Mouse (Mus musculus) stomach, embryonic 14.5 days (tissue): ENCODE measurements around the gene Vps50. TPM values are rescaled to one million over a fixed set of nuclear protein-coding genes. Genes with fewer than 3 reads are reported as not detected.
"Not testable (repeated sequence)": the region's sequence is repeated elsewhere in the genome, so short reads cannot be mapped to it uniquely, and the experiment has no call there.

Experiments
- ATAC-seq: fragments of 200-750 bp; cut with Nextera tagmentation; 2 replicates; pipeline ENCODE4 v1.8.0; 2017; ENCODE audit warnings: low read depth, moderate TSS enrichment; ENCODE audit not compliant: insufficient number of reproducible peaks, insufficient read depth, low FRiP score
- H3K27ac ChIP-seq: fragments of 300-500 bp; sonication (generic); 2 replicates; pipeline ENCODE4 v1.5.1; 2014; ENCODE audit warnings: mild to moderate bottlenecking, low read length, moderate library complexity, mixed read lengths
- H3K27me3 ChIP-seq: fragments of 300-500 bp; sonication (generic); 2 replicates; pipeline ENCODE4 v1.6.1; 2014; ENCODE audit warnings: low read length, control low read depth, mixed read lengths; ENCODE audit not compliant: control insufficient read depth, insufficient read depth
- H3K36me3 ChIP-seq: fragments of 300-500 bp; sonication (generic); 2 replicates; pipeline ENCODE4 v1.6.1; 2014; ENCODE audit warnings: mild to moderate bottlenecking, control low read depth, low read length, moderate library complexity, mixed read lengths; ENCODE audit not compliant: control insufficient read depth, insufficient read depth
- H3K4me1 ChIP-seq: fragments of 300-500 bp; sonication (generic); 2 replicates; pipeline ENCODE4 v1.6.1; 2014; ENCODE audit warnings: low read length, control low read depth, mixed read lengths; ENCODE audit not compliant: control insufficient read depth, insufficient read depth
- H3K4me2 ChIP-seq: fragments of 300-500 bp; sonication (generic); replicated peaks from 2 replicates; pipeline ENCODE4 v1.6.1; 2014; ENCODE audit warnings: low read depth, low read length, control low read depth
- H3K4me3 ChIP-seq: fragments of 300-500 bp; sonication (generic); 2 replicates; pipeline ENCODE4 v1.5.1; 2014; ENCODE audit warnings: low read depth, low read length, control low read depth
- H3K9ac ChIP-seq: fragments of 300-500 bp; sonication (generic); replicated peaks from 2 replicates; pipeline ENCODE4 v1.6.1; 2014; ENCODE audit warnings: low read depth, mild to moderate bottlenecking, control low read depth, low read length, moderate library complexity, mixed read lengths
- H3K9me3 ChIP-seq: fragments of 300-500 bp; sonication (generic); 2 replicates; pipeline ENCODE4 v1.6.1; 2016; ENCODE audit warnings: low read depth, low read length, control low read depth; ENCODE audit not compliant: control insufficient read depth
- WGBS: fragments of 180-500 bp; shearing (Covaris S2); extraction: QIAGEN DNeasy Blood & Tissue Kit; methylation state at CpG from one replicate; pipeline ENCODE4 v1.1.7; 2014; 5-methylcytosine and 5-hydroxymethylcytosine counted together
- polyA plus RNA-seq: library from polyadenylated mRNA; unstranded; fragments of >200 nt; fragmentation: Nextera tagmentation; extraction: Ambion mirVana; gene quantifications from 2 replicates; pipeline ENCODE4 v1.2.1, GENCODE M21; 2014

The Vps50 gene
- polyA plus RNA-seq, 1 experiment from 2014 or later, result 34.0 TPM

DNA sequence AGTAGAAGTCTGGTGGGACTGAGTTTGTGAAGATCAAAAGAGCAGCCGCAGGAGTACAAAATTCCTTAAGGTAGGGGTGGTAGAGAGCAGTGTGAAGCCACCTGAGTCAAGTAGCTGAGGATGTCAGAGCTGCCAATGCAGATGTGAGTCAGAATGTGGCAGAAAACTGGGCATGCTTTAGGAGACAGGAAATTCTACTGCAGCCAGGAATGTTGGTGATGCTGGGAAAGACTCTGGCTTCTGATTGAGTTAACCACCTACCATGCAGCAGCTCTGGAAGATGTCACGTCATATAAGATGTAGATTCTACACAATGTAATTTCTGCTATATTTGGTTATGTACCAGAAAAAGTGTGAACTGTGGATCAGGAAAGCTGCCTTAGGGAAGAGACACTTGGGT, 114.6 kb downstream of the Vps50 start:
- Histone ChIP-seq H3K4me3 (no peak overlapping the region), H3K27ac (no peak overlapping the region), H3K27me3 (no peaks in the 10 kb centered on the region), H3K4me1 (no peaks in the 10 kb centered on the region), H3K4me2 (no peak overlapping the region), H3K36me3 (no peaks in the 10 kb centered on the region), H3K9ac (no peak overlapping the region), H3K9me3 (no peaks in the 10 kb centered on the region)
- ATAC-seq, result no peak
- 89% methylated on average over 2 of the region's 2 CpGs for WGBS

DNA sequence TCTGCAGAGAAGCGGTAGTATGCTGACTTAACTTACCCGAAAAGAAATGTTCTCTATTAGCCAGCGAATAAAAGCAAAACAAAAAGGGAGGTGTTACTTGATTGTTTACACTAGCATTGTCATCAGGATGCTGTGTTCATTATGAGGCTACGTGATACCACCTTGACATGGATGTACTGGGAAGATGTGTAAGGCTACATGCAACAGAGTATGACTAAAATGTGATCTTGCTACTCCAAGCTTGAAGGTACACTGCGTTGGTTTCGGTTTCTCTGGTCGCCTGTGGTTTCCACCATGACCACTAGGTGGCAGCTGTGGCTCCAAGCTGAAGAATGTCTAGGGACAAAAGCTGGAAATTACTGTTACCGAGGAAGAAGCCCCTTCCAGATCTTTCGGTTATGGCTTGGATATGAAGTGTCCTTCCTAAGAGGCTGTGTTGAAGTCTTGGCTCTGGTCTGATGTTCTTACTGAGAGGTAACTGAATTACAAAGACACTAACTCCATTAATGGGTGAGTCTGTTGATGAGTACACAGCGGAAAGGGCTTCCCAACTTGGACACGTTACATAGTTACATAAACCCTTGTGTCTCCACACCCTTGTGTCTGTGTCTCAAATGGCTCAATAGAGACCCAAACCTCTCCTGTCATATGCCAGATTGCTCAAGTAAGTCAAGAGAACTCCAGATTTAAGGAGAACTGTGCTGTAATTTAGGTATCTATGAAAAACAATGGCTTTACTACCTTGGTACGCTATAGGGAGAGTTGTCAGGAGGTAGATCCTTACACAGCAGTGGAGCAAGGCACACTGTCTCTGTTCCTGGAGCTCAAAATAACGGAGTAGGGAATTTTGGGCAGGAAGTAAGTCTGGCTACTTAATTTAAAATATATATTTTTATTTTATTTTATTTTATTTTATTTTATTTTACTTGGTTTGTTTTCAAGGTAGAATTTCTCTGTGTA, 122.5 kb downstream of the Vps50 start:
- 0 out of 2 replicates have a peak, but pooled peaks have one; percentile 53 for ATAC-seq
- not testable (repeated sequence) for H3K9ac ChIP-seq, H3K27ac ChIP-seq, H3K4me1 ChIP-seq, H3K4me3 ChIP-seq, H3K9me3 ChIP-seq, H3K27me3 ChIP-seq, H3K36me3 ChIP-seq
- 60% methylated on average over 11 of the region's 13 CpGs for WGBS
- peak overlapping the region; percentile 18; the same call in 1 of the 2 replicates for H3K4me2 ChIP-seq

Other genes with a start within 250 kb of the Vps50 start
- gene Samd9l, start 98.8 kb upstream of the Vps50 start, polyA plus RNA-seq, result 14.5 and 14.6 TPM in 2 replicates
- gene Hepacam2, start 84 bp upstream of the Vps50 start, polyA plus RNA-seq, result 2.8 and 3.4 TPM in 2 replicates